Comparison of ENCODE assay signal across 10 mouse cellular contexts in the genomic region with DNA sequence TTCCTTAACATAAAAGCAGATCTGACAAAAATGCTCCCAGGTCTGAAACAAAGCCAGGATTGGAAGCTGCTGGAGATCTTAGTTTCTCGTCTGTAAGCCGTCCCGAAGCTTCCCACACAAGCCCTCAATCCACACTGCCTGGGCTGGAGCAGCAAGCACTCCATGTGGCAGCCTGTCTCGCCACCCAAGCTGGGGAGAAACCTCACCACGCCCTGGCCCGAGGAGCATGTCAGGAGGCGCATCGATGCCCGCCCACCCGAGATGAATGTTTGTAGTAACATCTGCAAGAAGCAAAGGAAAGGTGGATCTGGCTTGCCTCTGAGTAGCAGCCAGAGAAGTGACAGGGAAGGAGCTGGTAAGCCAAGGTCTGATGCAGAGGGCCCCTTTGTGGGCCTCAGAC.
DNase-seq lines count a peak whose midpoint lies in the region; ATAC-seq and TF ChIP-seq lines count a peak whose summit lies in the region.
"Had no signal": no experiment of that assay in that cellular context is flagged by ENCODE, and none has a peak within 500 bp of the region (broad histone marks: within the 10 kb centered on the region; RNA-seq: fewer than 3 reads in every experiment).

No protein-coding gene starts in this region.

- no peak overlapping the region for H3K9ac ChIP-seq in stomach, postnatal 0 days (ENCODE audit: low read length)
- no peak overlapping the region for H3K9ac ChIP-seq in liver, embryonic 12.5 days
- no peak overlapping the region for H3K9ac ChIP-seq in liver, postnatal 0 days (replicated peaks)
- H3K9ac ChIP-seq: heart, embryonic 12.5 days had no signal

- 43% methylated on average over 10 of the region's 10 CpGs for WGBS in stomach, postnatal 0 days
- WGBS in liver, embryonic 12.5 days (ENCODE audit: insufficient replicate concordance): 69% methylated on average over 10 of the region's 10 CpGs
- 74% methylated on average over 10 of the region's 10 CpGs for WGBS in liver, postnatal 0 days (ENCODE audit: insufficient replicate concordance)

- no peak for TF ChIP-seq CTCF in stomach, postnatal 0 days (IDR thresholded peaks at IDR 0.05; ENCODE audit: low read depth)
- TF ChIP-seq CTCF in liver, postnatal 0 days (IDR thresholded peaks at IDR 0.05; ENCODE audit: low read depth): no peak

- ATAC-seq in stomach, postnatal 0 days (ENCODE audit: low FRiP score, low TSS enrichment): no peak
- ATAC-seq in liver, embryonic 12.5 days: no peak
- ATAC-seq in liver, postnatal 0 days: no peak
- ATAC-seq: forebrain, embryonic 14.5 days had no signal

- H3K4me3 ChIP-seq in stomach, postnatal 0 days (ENCODE audit: low read depth, low read length): no peak overlapping the region
- H3K4me3 ChIP-seq in liver, embryonic 12.5 days: no peak overlapping the region
- H3K4me3 ChIP-seq in liver, postnatal 0 days (ENCODE audit: low read depth, low read length): no peak overlapping the region
- H3K4me3 ChIP-seq: heart, embryonic 12.5 days had no signal

- H3K36me3 ChIP-seq in stomach, postnatal 0 days (ENCODE audit: control insufficient read depth, insufficient read depth, low read length): no peaks in the 10 kb centered on the region; the same call in 1 of the 2 replicates
- H3K36me3 ChIP-seq in liver, embryonic 12.5 days: no peaks in the 10 kb centered on the region
- H3K36me3 ChIP-seq in liver, postnatal 0 days (replicated peaks; ENCODE audit: insufficient read depth, low read length): no peaks in the 10 kb centered on the region

- H3K4me2 ChIP-seq in stomach, postnatal 0 days (replicated peaks; ENCODE audit: low read depth): no peak overlapping the region
- H3K4me2 ChIP-seq in liver, embryonic 12.5 days: no peak overlapping the region
- H3K4me2 ChIP-seq in liver, postnatal 0 days (ENCODE audit: low read depth, low read length): no peak overlapping the region
- H3K4me2 ChIP-seq: heart, embryonic 12.5 days had no signal

- 0 out of 2 replicates have a peak, but pooled peaks cover 2% of the 10 kb centered on the region for H3K4me1 ChIP-seq in stomach, postnatal 0 days (replicated peaks; ENCODE audit: control insufficient read depth, insufficient read depth)
- H3K4me1 ChIP-seq in liver, embryonic 12.5 days: peaks cover 28% of the 10 kb centered on the region
- H3K4me1 ChIP-seq in liver, postnatal 0 days (ENCODE audit: insufficient read depth): no peaks in the 10 kb centered on the region

- no peak overlapping the region for H3K27ac ChIP-seq in stomach, postnatal 0 days (replicated peaks)
- H3K27ac ChIP-seq in liver, embryonic 12.5 days: no peak overlapping the region
- no peak overlapping the region for H3K27ac ChIP-seq in liver, postnatal 0 days (ENCODE audit: low read depth)

- no peaks in the 10 kb centered on the region for H3K9me3 ChIP-seq in stomach, postnatal 0 days (ENCODE audit: control insufficient read depth, low read length)
- H3K9me3 ChIP-seq in liver, embryonic 12.5 days (replicated peaks): no peaks in the 10 kb centered on the region
- H3K9me3 ChIP-seq in liver, postnatal 0 days (ENCODE audit: low read length): no peaks in the 10 kb centered on the region
- H3K9me3 ChIP-seq: heart, embryonic 12.5 days had no signal

- intact Hi-C loops in left cerebral cortex, postnatal 4 days (cut with DNase I): no loop called here
- intact Hi-C loops in left cerebral cortex, postnatal 36 days (cut with DNase I): no loop called here

- peak; percentile 36 for DNase-seq in left cerebral cortex, adult 11 months (ENCODE audit: low spot score)
- no peak for DNase-seq in left cerebral cortex, postnatal 4 days
- DNase-seq in frontal cortex, postnatal 25 days (ENCODE audit: low spot score in 2 of 2): peak; percentile 30 to 42
- DNase-seq in left cerebral cortex, postnatal 36 days (ENCODE audit: low spot score in 2 of 2): peak; percentile 59 to 70
- peak; percentile 19 for DNase-seq in stomach, postnatal 0 days (ENCODE audit: low spot score)
- DNase-seq in liver, postnatal 0 days: no peak
- DNase-seq: lung, postnatal 4 days had no signal

- no peak for TF ChIP-seq EP300 in stomach, postnatal 0 days (optimal IDR thresholded peaks at IDR 0.05)
- TF ChIP-seq EP300 in liver, postnatal 0 days (IDR thresholded peaks at IDR 0.05; ENCODE audit: low read depth): no peak

- no peaks in the 10 kb centered on the region for H3K27me3 ChIP-seq in stomach, postnatal 0 days (ENCODE audit: control insufficient read depth, insufficient read depth, low read length)
- H3K27me3 ChIP-seq in liver, embryonic 12.5 days (replicated peaks): no peaks in the 10 kb centered on the region
- H3K27me3 ChIP-seq in liver, postnatal 0 days (ENCODE audit: insufficient read depth, low read length): no peaks in the 10 kb centered on the region
- H3K27me3 ChIP-seq: heart, embryonic 12.5 days had no signal

Comparison
In these comparisons a context has a peak if more than half of its experiments do, and no peak if none do; other contexts are left out.
1. DNase-seq: peak in left cerebral cortex, adult 11 months (single experiment), frontal cortex, postnatal 25 days (2 of 2), left cerebral cortex, postnatal 36 days (2 of 2) and stomach, postnatal 0 days (single experiment); none in left cerebral cortex, postnatal 4 days (single experiment) and liver, postnatal 0 days (single experiment).